Mouse (Mus musculus) retina, postnatal 1 day (tissue): ENCODE results near the gene Cmc1.

Experiments used
- DNase-seq: peaks from one replicate; pipeline ENCODE4 v3.0.0-alpha.2; 2012

Cmc1 gene

GRCm38 (mm10) chr9:118029490-118029889, 120.5 kb downstream of the Cmc1 start:
- no peak for DNase-seq

- no peak for DNase-seq
Measured at GRCm38 (mm10) chr9:118024966-118025365, 125.0 kb downstream of the Cmc1 start.
